Comparison of ENCODE assay signal across 18 mouse cellular contexts in genomic region chr7:142678611-142679010, GRCm38 (mm10). TPM values are rescaled to one million over a fixed set of nuclear protein-coding genes. Genes with fewer than 3 reads are reported as not detected.
DNase-seq lines count a peak whose midpoint lies in the region; TF ChIP-seq lines count a peak whose summit lies in the region.
"Had no signal": no experiment of that assay in that cellular context is flagged by ENCODE, and none has a peak within 500 bp of the region (broad histone marks: within the 10 kb centered on the region; RNA-seq: fewer than 3 reads in every experiment).

No protein-coding gene starts in this region.

- WGBS in kidney, adult 2 months = 55% methylated on average over 3 of the region's 3 CpGs

- H3K4me1 ChIP-seq in kidney, adult 2 months (ENCODE audit: control insufficient read depth, insufficient read depth, low read length) = no peaks in the 10 kb centered on the region
- H3K4me1 ChIP-seq: hindbrain, embryonic 12.5 days had no signal

- no peak overlapping the region for H3K27ac ChIP-seq in gastrocnemius, adult 2 months
- H3K27ac ChIP-seq in kidney, adult 2 months (ENCODE audit: insufficient read depth, low read depth, low read length) = no peak overlapping the region
- H3K27ac ChIP-seq: heart, embryonic 13.5 days; hindbrain, embryonic 12.5 days had no signal

- no peak for TF ChIP-seq CTCF in gastrocnemius, adult 2 months (IDR thresholded peaks at IDR 0.05)
- TF ChIP-seq CTCF in kidney, adult 2 months (conservative IDR thresholded peaks at IDR 0.05; ENCODE audit: insufficient read depth, insufficient read length, low read depth, low read length) = no peak

- no peak for TF ChIP-seq POLR2A in kidney, adult 2 months (IDR thresholded peaks at IDR 0.05; ENCODE audit: low read depth, low read length)

- intact Hi-C loops in gastrocnemius, adult 2 months (cut with DNase I) = loop anchor here (5.0 kb wide), 1 partner anchor 361 kb away; no protein-coding TSS in a partner anchor
- intact Hi-C loops in heart, postnatal 14 days (cut with DNase I) = loop anchor here (5.0 kb wide), 1 partner anchor 346 kb away; no protein-coding TSS in a partner anchor

- no peaks in the 10 kb centered on the region for H3K27me3 ChIP-seq in kidney, adult 2 months (replicated peaks; ENCODE audit: control insufficient read depth, insufficient read depth, low read length)
- H3K27me3 ChIP-seq: heart, embryonic 13.5 days had no signal

- H3K36me3 ChIP-seq in kidney, adult 2 months (ENCODE audit: control insufficient read depth, insufficient read depth, low read length) = no peaks in the 10 kb centered on the region
- H3K36me3 ChIP-seq: heart, embryonic 13.5 days; hindbrain, embryonic 12.5 days had no signal

- DNase-seq in gastrocnemius, adult 2 months = peak; percentile 88
- DNase-seq in gastrocnemius, postnatal 4 days (ENCODE audit: low spot score in 2 of 2) = no peak
- DNase-seq in kidney, adult 2 months = peak; percentile 67
- DNase-seq in kidney, postnatal 14 days = no peak
- peak; percentile 85 for DNase-seq in adrenal gland, postnatal 14 days
- DNase-seq in heart, postnatal 14 days = peak; percentile 47 to 60
- DNase-seq in layer of hippocampus, adult 8-10 months (ENCODE audit: low spot score in 2 of 2) = no peak
- DNase-seq: liver; lung, adult 2 months; lung, postnatal 36 days; right cerebral cortex, postnatal 14 days; thymus, postnatal 25 days had no signal

- H3K4me3 ChIP-seq in gastrocnemius, adult 2 months = no peak overlapping the region
- no peak overlapping the region for H3K4me3 ChIP-seq in kidney, adult 2 months (ENCODE audit: insufficient read depth, low read depth, low read length)
- H3K4me3 ChIP-seq: heart, embryonic 13.5 days; hindbrain, embryonic 12.5 days had no signal

RNA-seq across cellular contexts. Expression of gene Gm49394, which starts 8.9 kb away (rescaled TPM):
- not detected for total RNA-seq in gastrocnemius, adult 2 months (2021)
- 1 to 10 TPM; 2.2 to 2.5 TPM for total RNA-seq in gastrocnemius, postnatal 4 days (2021)
- 0.03 TPM in 1 of 2 replicates, not detected in the other for polyA plus RNA-seq in kidney, adult 2 months (2012; rRNA removed)
- not detected in 2 replicates for total RNA-seq in adrenal gland, postnatal 14 days (2021)
- total RNA-seq in heart, postnatal 14 days (2021) = not detected
- total RNA-seq in layer of hippocampus, adult 8-10 months (2022) = under 1 TPM in 1 of 4 experiments, not detected in 3; 0.30 TPM
- total RNA-seq: left cerebral cortex, postnatal 36 days had no signal
- polyA plus RNA-seq: forebrain, embryonic 11.5 days; hindbrain, embryonic 12.5 days; inflammation-experienced regulatory T-cells, adult 6 months; lung, adult 2 months; neural tube, embryonic 11.5 days had no signal

RNA-seq across cellular contexts. Expression of gene Igf2, which starts 12.0 kb away (rescaled TPM):
- 10 to 100 TPM; 26.1 to 32.7 TPM for total RNA-seq in gastrocnemius, adult 2 months (2021)
- over 10,000 TPM; 13,021 to 14,565 TPM for total RNA-seq in gastrocnemius, postnatal 4 days (2021)
- polyA plus RNA-seq in kidney, adult 2 months (2012; rRNA removed) = 26.9 and 36.9 TPM in 2 replicates
- 119 and 187 TPM in 2 replicates for total RNA-seq in adrenal gland, postnatal 14 days (2021)
- total RNA-seq in heart, postnatal 14 days (2021) = 100 to 1,000 TPM; 349 to 384 TPM
- total RNA-seq in layer of hippocampus, adult 8-10 months (2022) = 10 to 100 TPM; 52.4 to 90.2 (median 73.6) TPM

Comparison
In these comparisons a context has a peak if more than half of its experiments do, and no peak if none do; other contexts are left out.
1. DNase-seq: peak in gastrocnemius, adult 2 months (single experiment), kidney, adult 2 months (single experiment), adrenal gland, postnatal 14 days (single experiment) and heart, postnatal 14 days (2 of 2); none in gastrocnemius, postnatal 4 days (0 of 2), kidney, postnatal 14 days (single experiment) and layer of hippocampus, adult 8-10 months (0 of 2).
2. RNA of gene Igf2, which starts 12.0 kb away (total RNA-seq): 13,021 to 14,565 TPM in gastrocnemius, postnatal 4 days; 349 to 384 TPM in heart, postnatal 14 days, 119 to 187 TPM in adrenal gland, postnatal 14 days, 52.4 to 90.2 TPM in layer of hippocampus, adult 8-10 months and 26.1 to 32.7 TPM in gastrocnemius, adult 2 months; every median in the first group is over 10 times any median in the second.